Mouse (Mus musculus): ENCODE results near the gene Wnt10a.

The Wnt10a gene

DNA sequence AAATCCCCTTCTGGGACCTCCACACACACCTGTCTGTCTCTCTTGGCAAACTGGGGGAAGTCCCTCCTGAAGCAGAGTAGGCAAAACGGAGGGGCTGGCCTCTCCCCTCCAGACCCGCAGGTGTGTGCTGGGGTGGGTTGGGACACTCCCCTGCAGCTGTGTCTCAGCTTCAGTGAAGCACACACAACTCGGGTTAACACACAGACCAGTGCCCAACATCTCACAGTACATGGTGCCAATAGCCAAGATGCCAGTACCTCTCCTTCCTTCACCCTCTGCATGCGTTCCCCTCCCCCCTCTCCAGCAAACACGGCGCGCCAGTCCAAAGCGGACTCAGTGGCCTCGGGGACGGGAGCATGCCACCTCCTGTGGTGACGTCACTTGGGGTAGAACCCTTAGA, at the start of gene Wnt10a:
Gene Wnt10a, plus strand, starts transcription at position 268 of the 400 bp plus-strand sequence.
- no peak for DNase-seq

DNA sequence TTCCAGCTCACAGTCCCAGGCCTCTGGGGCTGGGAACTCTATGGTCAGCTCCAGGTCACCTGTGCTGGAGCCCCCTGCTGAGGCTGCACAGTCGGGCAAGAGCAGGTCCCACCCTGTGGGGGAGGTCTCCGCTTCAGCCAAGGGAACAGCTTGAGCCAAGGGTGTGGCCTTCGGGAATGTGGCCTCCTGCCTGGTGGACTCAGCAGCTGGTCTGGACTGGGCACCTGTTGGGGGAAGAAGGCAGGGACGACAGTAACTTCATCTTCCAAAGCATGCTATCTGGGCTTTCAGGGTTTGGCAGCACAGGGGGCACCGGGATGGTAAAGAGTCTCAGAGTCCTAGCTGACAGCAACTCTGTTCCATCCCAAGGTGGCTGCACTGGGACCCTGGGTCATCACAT, 44.0 kb upstream of the Wnt10a start:
- DNase-seq: no peak

DNA sequence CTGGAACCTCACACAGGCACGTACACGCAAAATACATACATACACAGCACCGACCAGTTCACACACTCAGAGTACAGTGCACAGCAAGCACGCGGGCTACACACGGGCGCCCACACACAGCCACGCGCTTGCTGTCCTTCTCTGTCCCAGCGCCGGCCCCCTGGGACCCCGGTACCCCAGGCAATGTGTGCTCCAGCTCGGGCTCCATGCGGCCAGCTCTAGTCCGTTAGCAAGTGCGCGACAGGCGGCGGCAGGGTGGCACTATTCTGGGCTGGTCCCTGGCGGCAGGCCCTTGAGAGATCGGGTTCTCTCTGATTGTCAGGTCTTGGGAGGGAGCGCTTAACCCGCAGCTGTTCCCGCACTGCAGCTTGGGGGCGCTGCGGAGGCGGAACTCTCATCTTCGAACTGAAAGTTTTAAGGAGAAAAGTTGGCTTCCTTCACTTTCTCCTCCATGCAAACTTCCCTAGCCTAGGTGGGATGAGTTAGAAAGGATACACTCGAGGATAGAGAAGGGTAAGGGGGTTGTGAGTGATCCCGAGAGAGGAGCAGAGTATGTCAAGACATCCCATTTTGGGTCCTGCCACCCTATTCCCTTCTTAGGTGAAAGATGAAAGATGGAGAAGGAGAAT, 42.6 kb upstream of the Wnt10a start, which contains the start of gene Prkag3:
Gene Prkag3, minus strand, starts transcription at position 579 of the 629 bp plus-strand sequence.
- peak; percentile 53 for DNase-seq

DNA sequence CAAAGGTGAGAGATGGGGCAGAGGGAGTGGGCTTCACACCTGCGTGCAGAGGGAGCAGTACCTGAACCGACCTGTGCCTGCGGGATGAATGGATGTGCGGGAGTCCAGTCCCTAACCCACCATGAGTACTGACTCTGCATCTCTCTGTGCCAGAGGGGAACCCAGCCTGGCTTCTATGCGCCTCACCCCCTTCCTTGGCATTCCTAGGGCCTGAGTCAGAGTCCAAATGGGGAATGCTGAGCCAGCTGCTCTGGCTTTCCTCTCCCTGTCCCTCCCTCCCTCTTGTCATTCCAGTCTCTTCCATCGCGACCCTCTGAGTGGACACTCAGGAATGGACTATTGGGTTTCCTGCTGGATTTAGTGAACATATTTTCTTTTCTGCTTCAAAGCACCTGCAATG, 42.0 kb upstream of the Wnt10a start:
- no peak for DNase-seq

GRCm38 (mm10) chr1:74750683-74751082, 40.6 kb upstream of the Wnt10a start:
- no peak for DNase-seq

DNA sequence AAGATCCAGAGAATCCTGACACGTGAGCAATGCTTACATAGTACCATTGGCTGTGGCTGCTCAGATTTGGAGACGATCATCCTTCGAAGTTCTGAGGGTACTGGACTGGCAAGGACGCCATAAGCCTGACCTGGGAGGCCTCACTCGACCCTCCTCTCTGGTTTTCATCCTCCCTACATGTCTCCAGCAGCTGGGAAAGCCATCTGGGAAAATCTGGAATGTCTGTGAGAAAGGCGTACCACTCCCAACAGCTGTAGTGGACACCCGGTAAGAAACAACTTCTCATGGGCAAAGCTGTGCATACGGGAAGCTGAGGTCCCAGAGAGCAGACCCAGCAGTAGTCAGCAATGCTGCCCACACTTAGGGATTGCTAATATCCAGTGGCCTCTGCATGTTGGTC, 39.2 kb upstream of the Wnt10a start:
- no peak for DNase-seq

GRCm38 (mm10) chr1:74752833-74753232, 38.5 kb upstream of the Wnt10a start:
- no peak for DNase-seq

DNA sequence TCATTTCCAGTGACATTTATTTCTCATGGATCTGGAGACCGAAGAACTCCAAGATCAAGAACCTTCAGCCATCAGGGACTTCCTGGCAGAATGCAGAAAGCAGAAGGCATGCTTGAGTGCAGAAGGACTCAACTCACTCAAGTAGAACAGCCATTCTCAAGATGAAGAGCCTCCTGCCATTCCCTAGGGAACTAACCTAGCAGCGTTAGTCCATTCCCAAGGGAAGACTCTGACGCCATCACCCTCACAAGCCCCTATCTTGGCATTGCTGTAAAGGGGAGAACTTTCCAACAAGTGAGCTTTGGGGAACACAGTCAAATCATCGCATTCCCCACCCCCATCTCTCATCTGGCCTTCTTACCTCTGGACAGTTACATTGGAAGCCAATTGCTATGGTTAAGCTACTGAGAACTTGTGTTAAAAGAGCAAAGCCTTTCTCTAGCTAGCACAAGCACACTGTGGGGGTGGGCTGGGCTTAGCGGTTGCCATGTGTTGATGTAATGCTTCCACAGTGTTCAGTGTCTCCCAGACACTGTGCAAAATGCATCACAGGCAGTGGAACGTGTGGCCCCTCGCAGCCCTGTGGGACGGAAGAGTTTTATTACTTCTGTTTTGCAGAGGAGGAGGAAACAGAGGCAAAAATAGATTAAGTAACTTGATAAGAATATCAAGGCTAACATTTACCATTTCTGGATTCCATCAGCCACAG, 37.9 kb upstream of the Wnt10a start:
- no peak for DNase-seq

GRCm38 (mm10) chr1:74754175-74754785, 37.0 kb upstream of the Wnt10a start:
- DNase-seq: peak; percentile 42

DNA sequence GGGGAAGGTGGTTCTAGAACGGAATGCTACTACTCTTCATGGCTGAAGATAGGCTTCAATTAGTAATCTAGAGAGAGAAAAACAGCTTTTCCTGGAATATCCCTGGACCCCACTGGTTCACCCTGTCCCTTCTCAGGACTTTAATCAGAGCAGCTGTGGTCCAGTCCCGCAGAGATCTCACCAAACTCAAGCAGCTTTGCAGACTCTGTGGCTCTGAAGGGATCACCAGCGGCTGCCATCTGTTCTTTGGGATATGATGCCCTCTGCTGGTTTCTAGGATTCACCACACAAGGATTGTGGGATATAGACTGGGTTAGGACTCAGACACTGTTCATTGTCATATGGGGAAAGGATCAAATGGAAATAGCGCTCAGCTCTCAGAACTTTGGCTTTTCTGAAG, 31.5 kb upstream of the Wnt10a start:
- no peak for DNase-seq

DNA sequence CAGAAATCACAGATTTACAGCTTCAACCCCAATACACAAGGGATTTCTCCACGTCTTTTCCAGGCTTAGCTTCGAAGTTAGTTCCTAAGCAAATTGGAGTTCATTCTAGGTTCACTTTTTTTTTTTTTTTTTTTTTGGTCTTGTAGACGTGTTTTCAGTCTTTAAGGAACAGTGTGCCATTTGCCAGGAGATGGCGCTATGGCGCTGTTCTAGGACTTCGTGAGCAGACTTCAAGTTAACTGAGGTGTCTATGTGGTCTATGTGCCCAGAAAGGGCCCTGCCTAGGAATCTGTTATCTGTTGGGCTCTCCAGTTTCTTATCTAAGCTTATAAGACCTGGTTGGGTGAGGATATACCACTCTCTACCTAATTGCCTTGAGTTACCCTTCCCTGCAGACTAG, 28.2 kb upstream of the Wnt10a start:
- DNase-seq: peak; percentile 68

GRCm38 (mm10) chr1:74770727-74771466, 20.4 kb upstream of the Wnt10a start:
- DNase-seq: no peak

GRCm38 (mm10) chr1:74771467-74771844, 19.9 kb upstream of the Wnt10a start:
- DNase-seq: no peak

DNA sequence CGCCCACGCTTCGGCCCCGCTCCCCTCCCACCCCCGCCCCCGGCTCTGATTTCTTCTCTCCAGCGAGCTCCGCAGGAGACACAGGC, 19.6 kb upstream of the Wnt10a start, which contains the start of gene Wnt6:
Gene Wnt6, plus strand, starts transcription at position 48 of the 86 bp plus-strand sequence.
- DNase-seq: no peak

DNA sequence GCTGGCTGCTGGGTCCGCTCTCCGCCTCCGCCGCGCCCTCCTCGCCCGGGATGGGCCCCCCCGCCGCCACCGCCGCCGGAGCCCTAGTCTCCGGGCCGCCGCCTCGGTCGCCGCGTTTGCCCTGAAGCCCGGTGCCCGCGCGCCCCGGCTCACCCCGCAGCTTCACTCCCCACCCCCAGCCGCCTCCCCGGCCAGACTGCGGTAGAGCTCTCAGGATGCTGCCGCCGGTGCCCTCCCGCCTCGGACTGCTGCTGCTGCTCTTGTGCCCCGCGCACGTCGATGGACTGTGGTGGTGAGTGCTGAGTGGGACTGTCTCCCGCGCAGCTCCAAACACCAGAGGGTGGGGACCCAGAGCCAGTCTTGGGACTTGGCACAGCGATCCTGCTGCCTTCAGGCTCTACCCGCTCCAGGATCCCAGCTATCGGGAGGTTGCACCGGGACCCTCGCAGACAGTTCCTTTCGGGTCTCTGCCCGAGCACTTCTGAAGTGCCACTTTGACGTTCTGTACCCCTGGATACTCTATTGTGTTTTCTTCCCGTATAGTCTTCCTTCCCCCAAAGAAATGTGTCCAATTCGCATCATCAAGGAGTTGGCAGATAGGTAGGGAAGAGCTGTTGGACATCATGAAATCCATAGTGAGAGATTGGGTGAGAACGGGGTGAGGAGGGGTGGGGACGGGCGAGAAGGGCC, 19.2 kb upstream of the Wnt10a start:
- DNase-seq: no peak

DNA sequence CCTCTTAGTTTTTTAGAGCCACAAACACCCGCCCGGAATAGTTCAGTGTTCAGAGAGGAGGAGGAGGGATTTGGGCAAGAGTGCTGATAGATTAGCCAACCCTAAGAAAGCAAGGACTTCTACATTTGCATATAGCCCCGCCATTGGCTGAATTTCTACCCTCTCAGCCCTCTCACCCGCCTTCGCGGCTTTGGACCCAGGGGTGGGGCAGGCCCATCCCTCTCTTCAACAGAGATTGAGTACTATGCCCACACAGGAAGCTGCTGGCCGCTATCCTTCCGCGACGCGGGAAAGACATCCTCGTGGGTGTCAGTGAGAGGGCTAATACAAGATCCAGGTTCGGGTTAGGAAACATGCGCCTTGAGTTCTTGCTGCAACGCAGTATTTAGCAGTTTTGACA, 18.2 kb upstream of the Wnt10a start:
- DNase-seq: peak; percentile 69

GRCm38 (mm10) chr1:74774062-74774461, 17.3 kb upstream of the Wnt10a start:
- DNase-seq: no peak

DNA sequence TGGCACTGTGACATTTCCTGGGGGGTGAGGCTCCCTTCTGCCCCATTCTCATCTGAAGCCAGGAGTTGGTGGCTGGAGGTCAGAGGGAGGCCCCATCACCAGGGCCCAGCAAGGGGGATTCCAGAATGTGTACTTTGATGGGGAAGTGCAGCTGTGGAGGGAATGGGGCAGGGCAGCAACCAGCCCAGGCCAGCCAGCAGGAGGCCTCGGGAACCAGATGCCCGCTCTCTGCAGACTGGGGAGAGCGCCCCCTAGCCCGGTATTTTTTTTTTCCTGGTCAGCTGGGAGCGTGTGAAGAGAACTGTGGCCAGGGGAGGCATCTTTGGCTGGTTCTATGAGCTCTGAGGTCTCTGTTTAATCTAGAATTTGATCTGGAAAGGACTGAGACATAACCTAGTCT, 15.5 kb upstream of the Wnt10a start:
- no peak for DNase-seq

DNA sequence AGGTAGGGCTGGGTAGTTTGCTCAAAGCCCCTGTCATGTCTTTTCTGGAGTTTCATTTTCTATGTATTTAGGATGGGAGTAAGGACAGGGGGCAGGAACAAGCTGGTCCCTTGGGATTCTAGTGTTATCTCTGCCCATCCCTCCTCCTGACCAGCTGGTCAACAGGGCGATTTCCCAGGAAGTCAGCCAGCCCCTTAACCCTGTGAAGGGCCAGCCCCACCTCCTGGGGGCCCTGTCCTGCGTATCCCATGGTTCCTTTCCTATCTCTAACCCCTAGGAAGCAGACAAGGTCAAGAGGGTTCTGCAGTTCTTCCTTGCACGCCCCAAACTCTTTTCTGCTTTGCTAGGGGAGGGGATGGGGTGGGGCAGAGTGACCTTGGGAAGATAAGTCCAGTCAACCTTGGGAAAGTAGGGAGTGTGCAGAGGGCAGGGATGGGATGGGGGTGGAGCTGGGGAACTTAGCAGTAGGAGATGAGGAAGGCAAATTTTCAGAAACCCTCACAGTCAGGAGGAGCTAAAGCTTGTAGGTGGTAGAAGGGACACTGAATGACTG, 12.3 kb upstream of the Wnt10a start:
- no peak for DNase-seq

DNA sequence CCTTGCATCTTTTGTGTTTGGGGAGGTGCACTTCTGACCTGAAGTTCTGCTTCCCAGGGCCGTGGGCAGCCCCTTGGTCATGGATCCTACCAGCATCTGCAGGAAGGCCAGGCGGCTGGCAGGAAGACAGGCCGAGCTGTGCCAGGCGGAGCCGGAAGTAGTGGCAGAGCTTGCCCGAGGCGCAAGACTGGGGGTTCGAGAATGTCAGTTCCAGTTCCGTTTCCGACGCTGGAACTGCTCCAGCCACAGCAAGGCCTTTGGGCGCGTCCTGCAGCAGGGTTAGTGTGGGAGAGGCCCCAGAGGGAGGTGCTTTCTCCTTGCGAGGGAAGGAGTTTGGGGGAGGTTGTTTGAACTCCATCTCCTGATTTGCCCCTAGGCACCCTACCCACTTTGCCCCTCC, 9.3 kb upstream of the Wnt10a start:
- DNase-seq: no peak

DNA sequence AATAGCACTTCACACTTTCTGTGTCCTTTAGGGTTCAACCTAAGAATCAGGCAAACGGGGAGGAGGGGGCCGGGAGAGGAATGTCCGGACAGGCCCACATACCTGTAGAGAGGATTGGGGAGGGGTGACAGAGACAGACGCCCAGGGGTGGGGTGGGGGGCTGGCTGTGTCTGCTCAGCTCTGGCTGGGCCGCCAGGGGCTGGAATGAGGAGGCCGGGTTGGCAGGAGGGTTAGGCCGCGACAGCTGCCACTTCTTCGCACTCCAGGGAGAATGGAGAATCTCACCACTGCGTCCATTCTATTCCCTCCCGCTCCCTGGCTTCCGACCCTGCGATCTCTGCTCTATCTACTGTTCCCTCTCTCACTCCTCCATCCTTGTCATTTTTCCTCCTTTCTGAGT, 7.8 kb upstream of the Wnt10a start:
- DNase-seq: no peak

DNA sequence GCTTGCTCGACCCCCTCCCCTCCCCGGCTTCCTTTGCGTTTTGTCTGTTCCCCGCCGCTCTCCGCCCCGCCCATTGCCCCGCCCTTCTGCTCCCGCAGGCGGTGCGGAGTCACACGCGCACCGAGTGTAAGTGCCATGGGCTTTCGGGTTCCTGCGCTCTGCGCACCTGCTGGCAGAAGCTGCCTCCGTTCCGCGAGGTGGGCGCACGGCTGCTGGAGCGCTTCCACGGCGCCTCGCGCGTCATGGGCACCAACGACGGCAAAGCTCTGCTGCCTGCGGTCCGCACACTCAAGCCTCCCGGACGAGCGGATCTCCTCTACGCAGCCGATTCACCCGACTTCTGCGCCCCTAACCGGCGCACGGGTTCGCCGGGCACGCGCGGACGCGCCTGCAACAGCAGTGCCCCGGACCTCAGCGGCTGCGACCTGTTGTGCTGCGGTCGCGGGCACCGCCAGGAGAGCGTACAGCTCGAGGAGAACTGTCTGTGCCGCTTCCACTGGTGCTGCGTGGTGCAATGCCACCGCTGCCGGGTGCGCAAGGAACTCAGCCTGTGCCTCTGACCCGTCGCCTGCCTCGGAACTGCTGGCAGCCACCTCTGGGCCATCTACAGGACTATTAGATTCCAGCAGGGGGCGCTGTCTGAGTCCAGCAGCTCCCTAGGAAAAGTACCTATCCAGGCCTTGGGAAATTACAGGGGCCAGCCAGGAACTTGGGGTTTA, 7.1 kb upstream of the Wnt10a start:
- DNase-seq: no peak

DNA sequence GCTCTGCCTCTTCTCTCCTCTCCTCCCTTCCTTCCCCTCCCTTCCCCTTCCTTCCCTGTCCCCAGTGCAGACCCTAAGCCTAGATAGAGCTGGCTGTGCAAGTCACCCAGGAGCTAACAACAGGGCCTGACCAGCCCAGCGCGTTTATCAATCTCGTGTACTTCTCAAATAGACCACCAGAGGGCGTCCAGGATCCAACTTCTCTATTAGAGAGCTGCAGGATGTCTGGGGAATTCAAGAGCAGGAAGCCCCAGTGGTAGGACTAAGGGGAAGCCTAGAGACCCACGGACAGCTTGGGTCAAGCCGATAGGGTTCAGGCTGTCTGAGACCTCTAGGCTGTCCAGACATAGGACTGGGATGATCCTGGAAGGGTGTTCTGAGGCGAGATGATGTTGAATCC, 3.5 kb upstream of the Wnt10a start:
- peak; percentile 72 for DNase-seq

Measured in thymus, postnatal 25 days (tissue).